Mouse (Mus musculus) fat pad, adult 2 months (tissue): Measurements from ENCODE around the gene Fam53b.
A peak's percentile ranks its signal among the peaks of the same experiment; 100 is the strongest.

Source experiments
- DNase-seq: peaks from one replicate; pipeline ENCODE4 v3.0.0-alpha.2; 2011; ENCODE audit warnings: low read depth, low spot score; ENCODE audit errors: extremely low read depth

The Fam53b gene

GRCm38 (mm10) chr7:132742912-132743311, 70.8 kb downstream of the Fam53b start:
- no peak for DNase-seq

- no peak for DNase-seq
Measured at GRCm38 (mm10) chr7:132739829-132740228, 73.9 kb downstream of the Fam53b start.

GRCm38 (mm10) chr7:132738844-132739243, 74.8 kb downstream of the Fam53b start:
- DNase-seq = no peak

GRCm38 (mm10) chr7:132736099-132736862, 77.4 kb downstream of the Fam53b start:
- no peak for DNase-seq

- no peak for DNase-seq
Measured at GRCm38 (mm10) chr7:132735145-132735544, 78.5 kb downstream of the Fam53b start.

GRCm38 (mm10) chr7:132734222-132734621, 79.5 kb downstream of the Fam53b start:
- no peak for DNase-seq

DNA sequence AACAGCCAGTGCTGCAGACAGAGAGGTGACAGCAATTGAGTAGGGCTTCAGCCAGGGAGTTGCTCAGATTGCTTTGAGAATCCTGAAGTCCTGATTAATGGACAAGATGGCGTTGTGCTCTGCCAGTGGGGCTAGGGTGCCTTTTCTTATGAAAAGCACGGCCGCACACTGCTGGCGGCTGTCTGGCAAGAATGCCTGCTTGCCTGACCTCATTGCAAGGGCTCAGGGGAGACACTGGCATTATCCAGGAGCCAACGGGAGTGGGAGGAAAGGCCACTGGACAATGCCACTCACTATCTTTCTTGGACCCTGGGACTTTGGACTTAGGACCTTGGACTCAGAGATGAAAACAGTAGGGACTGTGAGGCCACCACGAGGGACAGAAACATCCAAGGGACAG, 80.2 kb downstream of the Fam53b start:
- no peak for DNase-seq

GRCm38 (mm10) chr7:132732136-132732789, 81.4 kb downstream of the Fam53b start:
- DNase-seq = no peak

- DNase-seq = no peak
Measured at GRCm38 (mm10) chr7:132731558-132731957, 82.1 kb downstream of the Fam53b start.

DNA sequence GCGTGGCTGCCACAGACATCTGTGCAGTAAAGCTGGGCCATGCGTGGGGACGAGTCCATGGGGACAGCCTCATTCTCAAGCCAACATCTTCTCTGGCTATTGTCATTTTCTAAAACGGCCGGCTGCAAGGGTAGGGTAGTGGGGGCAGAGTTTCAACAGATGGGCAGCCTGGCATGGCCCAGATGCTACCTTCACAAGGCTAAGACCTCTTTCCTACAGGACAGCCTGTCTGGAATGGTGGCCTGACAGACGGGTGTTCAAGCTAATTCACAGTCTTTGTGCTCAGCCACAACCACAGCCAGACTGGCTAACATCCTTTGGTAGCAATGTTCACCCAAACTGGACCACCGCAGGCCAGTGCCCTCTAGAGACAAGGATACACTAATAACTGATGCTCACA, 83.2 kb downstream of the Fam53b start:
- no peak for DNase-seq

DNA sequence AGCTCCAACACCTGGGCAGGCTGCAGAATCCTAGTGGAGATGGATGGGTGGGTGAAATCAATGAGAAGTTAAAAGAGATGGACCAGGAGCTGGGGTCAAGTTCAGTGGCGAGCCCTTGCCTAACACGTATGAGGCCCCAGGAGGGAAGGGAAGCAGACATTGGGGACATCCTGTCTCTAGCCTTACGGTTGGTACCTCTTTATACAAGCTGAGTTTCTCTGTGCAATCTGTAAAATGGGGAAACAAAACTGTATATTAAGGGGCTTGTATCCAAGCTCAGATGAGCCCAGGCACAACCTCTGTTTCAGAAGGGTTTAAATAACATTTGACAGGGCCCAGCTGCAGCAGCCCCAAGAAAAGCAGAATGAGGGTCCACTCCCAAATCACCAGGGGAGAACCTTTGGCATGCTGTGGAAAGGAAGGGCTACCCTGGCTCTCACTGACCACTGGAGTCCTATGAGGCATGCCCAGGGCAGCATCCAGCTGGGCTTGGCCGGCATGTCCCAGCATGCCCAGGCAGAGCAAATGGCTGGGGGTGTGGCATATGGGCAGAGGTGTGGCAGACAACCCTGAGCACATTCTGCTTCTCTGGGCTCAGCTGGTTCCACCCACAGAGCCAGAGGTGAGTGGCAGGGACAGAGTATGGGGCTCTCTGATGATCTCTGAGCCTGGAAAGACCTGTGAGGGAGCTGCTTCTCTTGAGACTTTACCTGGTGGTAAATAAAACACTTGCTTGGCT, 84.4 kb downstream of the Fam53b start:
- DNase-seq = no peak

DNA sequence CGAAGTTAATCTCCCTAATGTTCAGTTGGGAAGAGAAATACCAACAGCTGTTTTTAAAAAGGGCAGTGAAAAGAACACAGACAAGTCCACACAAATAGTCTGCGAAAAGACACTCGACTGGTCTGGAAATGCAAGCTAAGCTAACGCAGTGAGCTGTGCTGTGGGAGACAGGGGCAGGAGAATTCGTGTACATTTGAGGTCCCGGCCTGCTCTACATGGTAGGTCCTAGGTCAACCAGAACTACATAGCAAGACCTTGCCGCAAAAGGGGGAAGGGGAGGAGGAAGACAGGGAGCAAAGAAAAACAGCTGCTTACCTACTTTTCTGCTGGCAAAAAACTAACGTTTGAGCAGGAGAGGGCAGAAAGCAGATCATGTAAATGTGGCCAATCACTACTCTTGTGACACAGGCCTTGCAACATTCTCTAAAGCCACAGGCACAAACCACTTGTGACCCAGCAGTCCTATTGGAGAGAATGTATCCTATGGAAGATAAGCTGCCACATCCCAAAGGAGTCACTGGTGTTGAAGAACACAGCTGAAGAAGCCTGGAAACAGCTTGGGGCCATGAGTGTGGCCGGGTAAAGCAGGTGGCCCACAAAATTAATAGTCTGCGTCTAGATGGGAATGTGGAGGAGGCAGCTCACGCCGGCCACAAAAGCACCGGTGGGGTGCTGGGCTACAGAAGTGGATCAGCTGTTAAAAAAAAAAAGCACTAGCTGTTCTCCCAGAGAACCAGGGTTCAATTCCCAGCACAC, 87.4 kb downstream of the Fam53b start:
- DNase-seq = no peak

DNA sequence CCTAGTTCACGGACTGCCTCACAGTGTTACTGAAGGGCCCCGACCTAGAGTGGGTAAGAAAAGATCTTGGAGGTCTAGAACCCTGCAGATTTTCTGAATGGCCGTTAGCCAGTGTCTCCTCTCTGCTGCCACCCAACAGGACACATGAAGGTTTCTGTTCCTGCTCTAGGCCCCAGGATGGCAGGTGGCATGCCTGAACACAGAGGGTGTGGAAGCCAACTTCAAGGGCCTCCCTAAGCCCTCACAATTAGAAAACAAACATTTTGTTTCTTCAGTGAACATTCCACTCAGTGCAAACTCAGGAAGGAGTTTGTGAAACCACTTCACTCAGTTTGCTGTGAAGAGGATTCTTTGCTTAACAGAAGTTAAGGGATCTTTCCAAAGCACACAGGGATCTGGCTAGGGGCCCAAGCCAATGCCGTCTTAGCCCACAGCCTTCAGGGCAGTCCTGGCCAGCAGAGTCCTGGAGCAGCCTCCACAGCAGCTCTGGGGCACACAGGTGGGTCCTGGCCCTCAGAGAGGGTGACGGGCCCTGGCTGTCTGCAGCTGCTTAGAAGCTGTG, 89.1 kb downstream of the Fam53b start:
- DNase-seq = no peak

DNA sequence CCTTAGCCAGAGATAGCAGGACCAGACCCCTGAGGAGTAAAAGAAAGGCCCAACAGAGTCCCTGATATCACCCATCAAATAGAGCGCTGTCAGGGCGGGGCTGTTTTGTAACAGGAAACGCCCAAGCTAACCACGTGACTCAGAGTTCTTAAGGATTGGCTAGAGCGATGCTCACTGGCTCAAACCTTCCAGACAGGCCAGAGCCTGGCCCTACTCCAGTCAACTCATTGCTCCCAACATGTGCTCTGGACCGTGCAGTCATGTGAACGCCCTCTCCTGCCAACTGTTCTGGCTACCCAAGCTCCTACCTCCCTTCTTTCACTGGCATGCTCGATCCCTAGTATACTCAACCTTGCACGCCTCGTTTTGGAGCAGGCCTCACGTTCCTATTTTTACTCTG, 89.8 kb downstream of the Fam53b start:
- DNase-seq = peak; percentile 46

GRCm38 (mm10) chr7:132722401-132723370, 91.0 kb downstream of the Fam53b start:
- DNase-seq = no peak

DNA sequence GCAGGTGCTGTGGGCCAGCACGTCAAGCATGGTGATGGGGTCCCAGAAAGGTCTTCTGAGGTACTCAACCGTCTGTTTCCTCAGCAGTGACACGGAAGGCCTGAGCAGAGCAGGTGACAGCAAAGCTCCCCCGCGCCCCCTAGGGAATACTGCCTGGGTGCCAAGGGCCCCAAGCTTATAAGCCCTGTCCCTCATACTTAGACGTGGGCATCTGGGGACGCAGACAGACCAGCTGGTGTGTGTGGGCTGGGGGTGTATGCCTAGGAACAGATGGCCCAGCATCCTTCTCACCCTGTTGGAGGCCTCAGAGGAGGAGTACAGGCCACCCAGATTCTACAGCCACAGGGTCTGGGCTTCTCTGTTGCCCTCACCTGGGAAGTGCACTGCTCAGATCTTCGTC, 93.1 kb downstream of the Fam53b start:
- no peak for DNase-seq

DNA sequence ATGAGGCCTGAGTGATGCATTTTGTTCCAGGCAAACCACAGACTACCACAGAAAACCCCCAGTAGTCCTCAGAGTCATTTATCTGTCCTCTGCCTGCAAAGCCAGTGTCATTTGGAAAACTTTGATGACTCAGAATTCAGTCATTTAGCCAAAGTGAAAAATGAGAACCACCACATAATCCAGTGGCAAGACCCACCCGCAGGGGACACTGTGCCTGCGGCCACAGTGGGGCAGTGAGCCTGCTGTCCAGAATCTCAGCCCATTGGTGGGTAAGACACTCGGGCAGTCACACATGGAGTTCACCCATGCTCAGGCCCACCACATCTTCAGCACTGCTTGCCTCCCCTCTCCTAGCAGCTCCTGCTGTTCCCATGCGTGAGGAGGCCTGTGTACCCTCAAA, 94.1 kb downstream of the Fam53b start:
- no peak for DNase-seq

GRCm38 (mm10) chr7:132715259-132715658, 98.4 kb downstream of the Fam53b start:
- DNase-seq = no peak

DNA sequence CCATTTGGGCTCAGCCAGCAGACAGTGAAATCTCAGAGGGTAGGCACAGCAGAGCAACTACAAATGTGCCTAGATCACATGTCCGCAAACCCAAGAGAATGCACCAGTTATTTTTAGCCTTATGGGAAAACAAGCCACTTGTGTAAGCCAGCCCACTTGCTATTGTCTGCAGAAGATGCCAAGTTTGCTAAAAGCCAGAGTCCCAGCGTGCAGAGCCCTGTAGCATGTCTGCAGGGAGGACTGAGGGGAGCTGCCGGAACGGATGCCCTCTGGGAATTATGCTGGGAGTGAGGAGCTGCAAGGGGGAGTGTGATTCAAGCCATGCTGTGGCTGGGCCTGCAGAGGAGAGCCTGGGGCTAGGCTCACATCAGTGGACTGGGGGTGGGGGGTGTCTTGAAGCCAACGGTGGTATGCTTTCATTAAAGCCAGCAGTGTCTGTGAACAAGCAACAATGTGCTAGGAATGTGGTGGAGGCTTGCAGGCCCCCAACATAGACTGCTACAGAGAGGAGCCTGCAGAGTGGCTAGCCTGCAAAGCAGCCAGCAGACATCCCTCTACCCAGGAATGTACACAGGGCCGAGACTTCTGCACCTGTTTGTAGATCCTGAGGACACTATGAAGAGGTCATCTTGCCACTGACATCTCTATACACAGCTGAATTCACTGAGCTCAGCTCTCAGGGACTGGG, 99.3 kb downstream of the Fam53b start:
- no peak for DNase-seq
